Mouse (Mus musculus): ENCODE measurements around the gene Gsx2. TPM values are rescaled to one million over a fixed set of nuclear protein-coding genes. Genes with fewer than 3 reads are reported as not detected.

The Gsx2 gene
- total RNA-seq, 2 experiments from 2014 or later, result not detected

Other genes starting within 250 kb of the Gsx2 start
- 10 to 100 TPM; 20.5 to 23.2 TPM for gene Chic2, start 30.8 kb upstream of the Gsx2 start, total RNA-seq (2021)
- gene Pdgfra, start 76.7 kb downstream of the Gsx2 start, total RNA-seq (2021), result 10 to 100 TPM; 31.8 to 32.3 TPM

Measured in heart, postnatal 25 days (tissue).